Mouse (Mus musculus) forebrain, postnatal 0 days (tissue): ENCODE measurements around the gene Vstm2b. TPM values are rescaled to one million over a fixed set of nuclear protein-coding genes. Genes with fewer than 3 reads are reported as not detected.

ENCODE experiments used
- ATAC-seq: fragments of 200-750 bp; cut with Nextera tagmentation; 2 replicates; pipeline ENCODE4 v1.8.0; 2017; ENCODE audit warnings: mild to moderate bottlenecking, moderate library complexity
- DNase-seq: peaks from one replicate; pipeline ENCODE4 v3.0.0-alpha.2; 2015
- H3K27ac ChIP-seq: fragments of 300-500 bp; sonication (generic); 2 replicates; pipeline ENCODE4 v1.5.1; 2014; ENCODE audit warnings: low read depth, mild to moderate bottlenecking, antibody characterized with exemption, low read length, moderate library complexity, mixed read lengths
- H3K27me3 ChIP-seq: fragments of 300-500 bp; sonication (generic); 2 replicates; pipeline ENCODE4 v1.6.1; 2014; ENCODE audit warnings: mild to moderate bottlenecking, low read length, mixed read lengths; ENCODE audit not compliant: insufficient read depth
- H3K36me3 ChIP-seq: fragments of 300-500 bp; sonication (generic); 2 replicates; pipeline ENCODE4 v1.6.1; 2014; ENCODE audit warnings: mild to moderate bottlenecking, moderate library complexity; ENCODE audit not compliant: insufficient read depth
- H3K4me1 ChIP-seq: fragments of 300-500 bp; sonication (generic); 2 replicates; pipeline ENCODE4 v1.6.1; 2014; ENCODE audit warnings: antibody characterized with exemption; ENCODE audit not compliant: insufficient read depth
- H3K4me2 ChIP-seq: fragments of 300-500 bp; sonication (generic); 2 replicates; pipeline ENCODE4 v1.6.1; 2014; ENCODE audit warnings: low read depth, mild to moderate bottlenecking, moderate library complexity
- H3K4me3 ChIP-seq: fragments of 300-500 bp; sonication (generic); 2 replicates; pipeline ENCODE4 v1.5.1; 2014; ENCODE audit warnings: low read depth, low read length, mixed read lengths
- H3K9ac ChIP-seq: fragments of 300-500 bp; sonication (generic); 2 replicates; pipeline ENCODE4 v1.6.1; 2014; ENCODE audit warnings: mild to moderate bottlenecking
- H3K9me3 ChIP-seq: fragments of 300-500 bp; sonication (generic); 2 replicates; pipeline ENCODE4 v1.6.1; 2016; ENCODE audit warnings: low read length
- CTCF ChIP-seq: sonication (generic); IDR thresholded peaks from 2 replicates; pipeline ENCODE4 v1.5.1; 2016; ENCODE audit warnings: antibody characterized with exemption, control low read depth, low read depth
- WGBS: fragments of 180-500 bp; shearing (Covaris S2); extraction: QIAGEN DNeasy Blood & Tissue Kit; methylation state at CpG from one replicate; pipeline ENCODE4 v1.1.7; 2014; 5-methylcytosine and 5-hydroxymethylcytosine counted together
- polyA plus RNA-seq: library from polyadenylated mRNA; unstranded; fragments of >200 nt; fragmentation: Nextera tagmentation; extraction: Ambion mirVana; gene quantifications from 2 replicates; pipeline ENCODE4 v1.2.1, GENCODE M21; 2015
- total RNA-seq: library from RNA; depleted of rRNA; stranded (reverse); fragments of >200 nt; gene quantifications from 2 replicates; pipeline ENCODE4 v1.2.3, GENCODE M21; 2014; rRNA removed

The Vstm2b gene
- total RNA-seq = 55.4 and 64.6 TPM in 2 replicates
- 27.2 and 31.8 TPM in 2 replicates for polyA plus RNA-seq

- Histone ChIP-seq H3K4me3 (peak within 1 kb of the TSS; percentile 55), H3K27ac (peak within 1 kb of the TSS; percentile 79), H3K9ac (peak within 1 kb of the TSS; percentile 84), H3K4me1 (peaks cover 12% of the 10 kb centered on the region), H3K4me2 (peak within 1 kb of the TSS; percentile 76), H3K36me3 (no peaks in the 10 kb centered on the region), H3K27me3 (no peaks in the 10 kb centered on the region), H3K9me3 (no peaks in the 10 kb centered on the region)
- no peak for TF ChIP-seq CTCF
- ATAC-seq (no peak; the same call in 1 of the 2 replicates), DNase-seq (no peak)
- WGBS = 1% methylated on average over 18 of the region's 35 CpGs
Observed at GRCm38 (mm10) chr7:40898096-40898710, at the start of gene Vstm2b. Gene Vstm2b (plus strand): TSS chr7:40898328.

GRCm38 (mm10) chr7:40856088-40856625 is 42.0 kb upstream of the Vstm2b start:
- Histone ChIP-seq H3K4me2 (no peak overlapping the region), H3K36me3 (no peaks in the 10 kb centered on the region), H3K27ac (no peak overlapping the region), H3K4me1 (no peaks in the 10 kb centered on the region), H3K4me3 (no peak overlapping the region), H3K9ac (no peak overlapping the region), H3K9me3 (no peaks in the 10 kb centered on the region), H3K27me3 (no peaks in the 10 kb centered on the region)
- WGBS = 87% methylated on average over 7 of the region's 7 CpGs
- TF ChIP-seq CTCF = no peak
- DNase-seq (no peak), ATAC-seq (no peak)

GRCm38 (mm10) chr7:40873380-40873990 is 24.6 kb upstream of the Vstm2b start:
- Histone ChIP-seq H3K9ac (no peak overlapping the region), H3K9me3 (no peaks in the 10 kb centered on the region), H3K4me1 (0 out of 2 replicates have a peak, but pooled peaks cover 3% of the 10 kb centered on the region), H3K4me3 (no peak overlapping the region), H3K27me3 (no peaks in the 10 kb centered on the region), H3K27ac (no peak overlapping the region), H3K4me2 (no peak overlapping the region), H3K36me3 (no peaks in the 10 kb centered on the region)
- ATAC-seq (peak; percentile 67; the same call in 1 of the 2 replicates), DNase-seq (no peak)
- 25% methylated on average over 7 of the region's 7 CpGs for WGBS
- no peak for TF ChIP-seq CTCF

- Histone ChIP-seq H3K36me3 (no peaks in the 10 kb centered on the region), H3K9me3 (no peaks in the 10 kb centered on the region), H3K4me3 (no peak overlapping the region), H3K27me3 (no peaks in the 10 kb centered on the region; the same call in 1 of the 2 replicates), H3K4me1 (no peaks in the 10 kb centered on the region), H3K4me2 (no peak overlapping the region), H3K9ac (no peak overlapping the region), H3K27ac (no peak overlapping the region)
- TF ChIP-seq CTCF = no peak
- 46% methylated on average over 8 of the region's 8 CpGs for WGBS
- peak; percentile 83 for ATAC-seq
- DNase-seq = peak; percentile 53
Observed at GRCm38 (mm10) chr7:40884855-40885489, 13.2 kb upstream of the Vstm2b start.

- Histone ChIP-seq H3K9me3 (no peaks in the 10 kb centered on the region), H3K36me3 (no peaks in the 10 kb centered on the region), H3K9ac (no peak overlapping the region), H3K27me3 (no peaks in the 10 kb centered on the region; the same call in 1 of the 2 replicates), H3K27ac (no peak overlapping the region), H3K4me2 (no peak overlapping the region), H3K4me3 (no peak overlapping the region), H3K4me1 (no peaks in the 10 kb centered on the region)
- DNase-seq (no peak), ATAC-seq (no peak)
- 89% methylated on average over 3 of the region's 3 CpGs for WGBS
- no peak for TF ChIP-seq CTCF
Observed at GRCm38 (mm10) chr7:40888358-40888757, 9.8 kb upstream of the Vstm2b start.

GRCm38 (mm10) chr7:40896964-40897363 is 1.2 kb upstream of the Vstm2b start:
- no peaks in the 10 kb centered on the region for H3K9me3 ChIP-seq
- no peak overlapping the region for H3K27ac ChIP-seq
- no peak overlapping the region for H3K4me3 ChIP-seq
- no peaks in the 10 kb centered on the region for H3K36me3 ChIP-seq
- peak; percentile 21 for DNase-seq
- no peak for ATAC-seq
- 0 out of 2 replicates have a peak, but pooled peaks cover 1% of the 10 kb centered on the region for H3K4me1 ChIP-seq
- TF ChIP-seq CTCF = peak; percentile 41
- H3K27me3 ChIP-seq = no peaks in the 10 kb centered on the region
- H3K9ac ChIP-seq = no peak overlapping the region
- WGBS = 58% methylated on average over 4 of the region's 4 CpGs
- H3K4me2 ChIP-seq = no peak overlapping the region
